Mouse (Mus musculus) MEL (cell line): ENCODE measurements at regions not wholly inside any gene's neighbourhood (a gene's known extent, or its start where the extent isn't known, plus 50 kb on each side); places are given as distances from the start of the nearest gene placed in this dataset.

ENCODE experiments used
- DNase-seq: peaks from one replicate; pipeline ENCODE4 v3.0.0; 2011; ENCODE audit warnings: low read depth, low spot score
- H3K27ac ChIP-seq: 2 replicates; pipeline ENCODE4 v1.5.1; 2012; ENCODE audit warnings: low read depth, mild to moderate bottlenecking, control low read depth, low read length, moderate library complexity; ENCODE audit not compliant: control insufficient read depth
- H3K27me3 ChIP-seq, 2 experiments: fragments of 150-350 bp in 1 of 2; sonication (generic) in 1 of 2; 2 replicates each; pipeline ENCODE4 v1.6.1; 2012; ENCODE audit warnings: low read length in 2 of 2, mild to moderate bottlenecking in 2 of 2, improper control_type of control experiment in 1 of 2, moderate library complexity in 1 of 2; ENCODE audit not compliant: insufficient read depth in 2 of 2, control insufficient read depth in 1 of 2
- H3K36me3 ChIP-seq, 2 experiments: 2 replicates each; pipeline ENCODE4 v1.6.1; 2012 to 2014; ENCODE audit warnings: low read length in 2 of 2, improper control_type of control experiment in 1 of 2, inconsistent platforms in 1 of 2, mild to moderate bottlenecking in 1 of 2; ENCODE audit not compliant: insufficient read depth in 2 of 2, control insufficient read depth in 1 of 2
- H3K4me1 ChIP-seq, 2 experiments: fragments of 150-350 bp in 1 of 2; sonication (generic) in 1 of 2; 2 replicates each; pipeline ENCODE4 v1.6.1; 2012; ENCODE audit warnings: low read length in 2 of 2, improper control_type of control experiment in 1 of 2, mild to moderate bottlenecking in 1 of 2; ENCODE audit not compliant: insufficient read depth in 2 of 2, control insufficient read depth in 1 of 2
- H3K4me3 ChIP-seq, 2 experiments: fragments of 150-350 bp in 1 of 2; sonication (generic) in 1 of 2; 2 replicates each; pipeline ENCODE4 v1.5.1; 2012; ENCODE audit warnings: low read depth in 2 of 2, low read length in 2 of 2, mild to moderate bottlenecking in 2 of 2, moderate library complexity in 2 of 2, control low read depth in 1 of 2, improper control_type of control experiment in 1 of 2; ENCODE audit not compliant: control insufficient read depth in 1 of 2, insufficient read depth in 1 of 2
- H3K79me2 ChIP-seq: 2 replicates; pipeline ENCODE4 v1.6.1; 2012; ENCODE audit warnings: mild to moderate bottlenecking, low read length, moderate library complexity; ENCODE audit not compliant: control insufficient read depth, poor library complexity, insufficient read depth
- H3K9ac ChIP-seq: 2 replicates; pipeline ENCODE4 v1.6.1; 2012; ENCODE audit warnings: low read depth, mild to moderate bottlenecking, control low read depth, low read length, moderate library complexity; ENCODE audit not compliant: control insufficient read depth, poor library complexity, severe bottlenecking
- H3K9me3 ChIP-seq: fragments of 150-350 bp; sonication (generic); replicated peaks from 2 replicates; pipeline ENCODE4 v1.6.1; 2012; ENCODE audit warnings: mild to moderate bottlenecking, low read length, improper control_type of control experiment, moderate library complexity; ENCODE audit not compliant: insufficient read depth
- E2F4 ChIP-seq: IDR thresholded peaks from 2 replicates; pipeline ENCODE4 v1.6.1; 2011; ENCODE audit warnings: low read depth, low read length, improper control_type of control experiment, borderline replicate concordance
- EP300 ChIP-seq, 2 experiments: IDR thresholded peaks; 2 replicates each; pipeline ENCODE4 v1.6.1; 2011; ENCODE audit warnings: improper control_type of control experiment in 2 of 2, low read length in 2 of 2, low read depth in 1 of 2, mild to moderate bottlenecking in 1 of 2
- GABPA ChIP-seq: IDR thresholded peaks from 2 replicates; pipeline ENCODE4 v1.6.1; 2012; ENCODE audit warnings: low read depth, mild to moderate bottlenecking, inconsistent platforms, low read length, improper control_type of control experiment, moderate library complexity
- KAT2A ChIP-seq: conservative IDR thresholded peaks from 2 replicates; pipeline ENCODE4 v1.6.1; 2012; ENCODE audit warnings: low read depth, low read length, improper control_type of control experiment, inconsistent platforms
- MAX ChIP-seq: IDR thresholded peaks from 2 replicates; pipeline ENCODE4 v1.6.1; 2011; ENCODE audit warnings: low read length, improper control_type of control experiment
- MXI1 ChIP-seq: IDR thresholded peaks from 2 replicates; pipeline ENCODE4 v1.6.1; 2011; ENCODE audit warnings: mild to moderate bottlenecking, low read depth, low read length, improper control_type of control experiment
- MYB ChIP-seq: IDR thresholded peaks from 2 replicates; pipeline ENCODE4 v1.6.1; 2011; ENCODE audit warnings: mild to moderate bottlenecking, low read depth, low read length, improper control_type of control experiment
- NELFE ChIP-seq: IDR thresholded peaks from 2 replicates; pipeline ENCODE4 v1.6.1; 2011; ENCODE audit warnings: low read depth, low read length, improper control_type of control experiment
- NRF1 ChIP-seq: IDR thresholded peaks from 2 replicates; pipeline ENCODE4 v1.6.1; 2014; ENCODE audit warnings: low read depth, mild to moderate bottlenecking, inconsistent platforms, low read length, improper control_type of control experiment, moderate library complexity; ENCODE audit not compliant: poor library complexity, insufficient read depth, severe bottlenecking
- RCOR1 ChIP-seq: IDR thresholded peaks from 2 replicates; pipeline ENCODE4 v1.6.1; 2012; ENCODE audit warnings: low read depth, mild to moderate bottlenecking, inconsistent platforms, low read length, improper control_type of control experiment
- SIN3A ChIP-seq: IDR thresholded peaks from 2 replicates; pipeline ENCODE4 v1.6.1; 2012; ENCODE audit warnings: low read length, improper control_type of control experiment, inconsistent platforms
- TAL1 ChIP-seq: IDR thresholded peaks from 2 replicates; pipeline ENCODE4 v1.6.1; 2012; ENCODE audit warnings: mild to moderate bottlenecking, inconsistent platforms, low read length, moderate library complexity, mixed read lengths
- USF1 ChIP-seq: IDR thresholded peaks from 2 replicates; pipeline ENCODE4 v1.6.1; 2014; ENCODE audit warnings: low read depth, mild to moderate bottlenecking, inconsistent platforms, low read length, improper control_type of control experiment, moderate library complexity
- ZC3H11A ChIP-seq: IDR thresholded peaks from 2 replicates; pipeline ENCODE4 v1.6.1; 2012; ENCODE audit warnings: low read depth, mild to moderate bottlenecking, inconsistent platforms, low read length, improper control_type of control experiment
- ZKSCAN1 ChIP-seq: IDR thresholded peaks from 2 replicates; pipeline ENCODE4 v1.6.1; 2012; ENCODE audit warnings: low read depth, mild to moderate bottlenecking, inconsistent platforms, low read length, improper control_type of control experiment, moderate library complexity

GRCm38 (mm10) chr17:93314144-93314543 is 115.3 kb downstream of the Adcyap1 start:
- Histone ChIP-seq H3K9me3 (no peaks in the 10 kb centered on the region), H3K27me3 (no peaks in the 10 kb centered on the region), H3K9ac (no peak overlapping the region), H3K79me2 (no peaks in the 10 kb centered on the region), H3K27ac (no peak overlapping the region), H3K4me1 (no peaks in the 10 kb centered on the region), H3K36me3 (no peaks in the 10 kb centered on the region), H3K4me3 (no peak overlapping the region)
- DNase-seq, result no peak
- TF ChIP-seq RCOR1, result no peak

DNA sequence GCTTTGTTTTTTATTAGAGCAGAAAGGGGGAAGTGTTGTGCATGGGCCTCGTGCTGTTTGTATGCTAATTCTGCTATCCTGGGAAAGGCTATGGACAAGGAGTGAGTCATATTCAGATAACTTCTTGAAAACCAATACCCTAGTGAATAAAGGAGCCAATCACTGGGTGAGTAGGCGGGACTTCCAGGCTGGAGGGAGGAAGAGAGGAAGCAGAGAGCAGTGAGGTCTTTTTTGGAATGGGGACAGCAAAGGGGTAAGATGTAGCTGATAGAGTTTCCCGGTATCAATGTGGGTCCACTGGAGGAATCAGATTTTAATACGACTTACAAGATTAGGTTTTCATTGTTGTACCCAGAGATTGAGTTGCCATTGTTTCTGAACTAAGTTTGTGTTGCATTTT is 122.7 kb downstream of the Adcyap1 start:
- Histone ChIP-seq H3K9me3 (no peaks in the 10 kb centered on the region), H3K27ac (no peak overlapping the region), H3K4me3 (no peak overlapping the region), H3K27me3 (no peaks in the 10 kb centered on the region), H3K79me2 (no peaks in the 10 kb centered on the region), H3K36me3 (no peaks in the 10 kb centered on the region), H3K4me1 (no peaks in the 10 kb centered on the region), H3K9ac (no peak overlapping the region)
- TF ChIP-seq ZC3H11A (no peak), NELFE (no peak), MAX (no peak), USF1 (no peak), MYB (no peak), ZKSCAN1 (no peak), EP300 (IDR thresholded peaks at IDR 0.05; ENCODE audit: low read depth in 1 of 2, low read length in 2 of 2) (no peak), GABPA (no peak), TAL1 (no peak)
- DNase-seq, result no peak

DNA sequence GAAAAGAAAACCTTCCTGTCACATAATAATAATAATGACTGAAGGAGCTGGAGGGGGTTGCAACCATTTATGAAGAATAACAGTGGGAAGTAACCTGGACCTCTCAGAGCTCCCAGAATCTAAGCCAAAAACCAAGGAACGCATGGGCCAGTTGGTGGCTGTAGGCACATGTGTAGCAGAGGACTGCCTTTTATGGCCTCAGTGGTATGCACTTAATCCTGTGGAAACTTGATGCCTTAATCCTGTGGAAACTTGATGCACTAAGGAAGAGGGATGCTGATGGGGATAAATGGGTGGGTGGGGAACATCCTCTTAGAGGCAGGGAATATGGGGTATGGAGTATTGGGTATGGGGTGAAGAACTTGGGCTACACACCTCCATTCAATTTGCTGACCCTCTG is 138.8 kb downstream of the Adcyap1 start:
- Histone ChIP-seq H3K27me3 (no peaks in the 10 kb centered on the region), H3K4me1 (no peaks in the 10 kb centered on the region), H3K79me2 (no peaks in the 10 kb centered on the region), H3K9ac (no peak overlapping the region), H3K4me3 (no peak overlapping the region), H3K27ac (no peak overlapping the region), H3K9me3 (no peaks in the 10 kb centered on the region), H3K36me3 (no peaks in the 10 kb centered on the region)
- no peak for DNase-seq
- no peak for TF ChIP-seq MAX
- TF ChIP-seq ZC3H11A, result no peak
- TF ChIP-seq SIN3A, result no peak
- TF ChIP-seq NRF1, result no peak
- no peak for TF ChIP-seq E2F4
- TF ChIP-seq KAT2A, result no peak
- TF ChIP-seq USF1, result no peak
- TF ChIP-seq MYB, result no peak
- no peak for TF ChIP-seq MXI1
